Mouse (Mus musculus): ENCODE results near the gene Eps8l1. TPM values are rescaled to one million over a fixed set of nuclear protein-coding genes. Genes with fewer than 3 reads are reported as not detected.
A peak's percentile ranks its signal among the peaks of the same experiment; 100 is the strongest.

Gene Eps8l1
- polyA plus RNA-seq, 1 experiment from 2014 or later, result 13.6 TPM

DNA sequence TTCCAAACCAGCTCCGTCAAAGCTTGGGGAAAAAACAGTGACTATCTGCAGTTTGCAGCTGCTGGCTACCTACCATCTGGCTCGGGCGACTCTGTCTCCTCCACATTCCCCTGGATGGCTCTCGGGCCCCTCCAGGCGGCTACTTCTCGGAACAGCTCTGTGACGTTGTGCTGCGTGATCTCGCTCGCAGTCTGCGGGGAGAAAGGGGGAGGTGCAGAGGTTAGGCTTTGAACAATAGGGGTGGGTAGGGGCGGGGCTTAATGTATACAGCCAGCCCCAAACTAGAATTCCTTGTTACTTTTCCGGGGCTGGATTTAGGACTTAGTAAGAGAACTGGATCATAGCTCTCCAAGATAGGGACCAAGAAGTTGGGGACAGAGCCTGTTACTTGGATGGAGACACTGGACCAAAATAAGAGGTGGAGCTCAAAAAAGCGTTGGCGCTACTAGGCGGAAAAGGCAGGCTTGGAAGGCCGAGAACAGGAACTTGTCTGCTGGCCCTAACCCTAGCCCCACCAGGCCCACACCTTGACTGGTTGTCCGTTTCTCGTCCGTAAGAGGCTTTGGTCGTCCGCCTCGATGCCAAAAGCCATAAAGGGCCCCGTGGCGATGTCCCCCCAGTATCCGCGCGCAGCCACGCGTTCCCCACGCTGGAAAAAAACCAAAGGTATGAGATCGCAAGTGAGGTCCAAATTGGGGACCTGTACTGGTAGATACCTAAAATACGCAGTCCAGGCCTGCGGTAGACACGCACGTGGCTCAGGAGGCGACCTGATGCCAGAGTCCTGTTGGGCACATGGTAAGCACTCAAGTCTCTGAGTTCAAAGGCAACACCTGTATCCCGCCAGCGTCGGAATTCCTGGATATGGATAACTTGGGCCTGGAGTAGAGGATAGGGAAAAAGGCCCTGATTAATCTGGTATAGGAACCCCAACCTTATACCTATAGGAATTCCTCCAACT is 66.1 kb downstream of the Eps8l1 start:
- WGBS, result 21% methylated on average over 40 of the region's 40 CpGs
- TF ChIP-seq CTCF (IDR thresholded peaks at IDR 0.05; ENCODE audit: low read depth), result peak; percentile 82
- peak; percentile 97 for DNase-seq

GRCm38 (mm10) chr7:4527302-4527689 is 66.8 kb downstream of the Eps8l1 start:
- no peak overlapping the region for H3K9ac ChIP-seq
- H3K36me3 ChIP-seq (ENCODE audit: insufficient read depth), result no peaks in the 10 kb centered on the region
- H3K27me3 ChIP-seq (ENCODE audit: insufficient read depth, low read length), result peaks cover 10% of the 10 kb centered on the region
- H3K4me1 ChIP-seq (ENCODE audit: insufficient read depth), result no peaks in the 10 kb centered on the region
- no peaks in the 10 kb centered on the region for H3K9me3 ChIP-seq (ENCODE audit: low read depth, low read length)
- H3K27ac ChIP-seq (ENCODE audit: low read depth), result no peak overlapping the region
- 49% methylated on average over 18 of the region's 18 CpGs for WGBS
- H3K4me2 ChIP-seq, result peak overlapping the region; percentile 69
- TF ChIP-seq CTCF (IDR thresholded peaks at IDR 0.05; ENCODE audit: low read depth), result no peak
- H3K4me3 ChIP-seq (ENCODE audit: low read depth, low read length), result peak overlapping the region; percentile 30; the same call in 1 of the 2 replicates
- DNase-seq (no peak), ATAC-seq (ENCODE audit: insufficient read depth) (no peak)

More for the DNA sequence above, 66.1 kb downstream of the Eps8l1 start:
- Histone ChIP-seq H3K4me1 (ENCODE audit: insufficient read depth) (no peaks in the 10 kb centered on the region), H3K36me3 (ENCODE audit: insufficient read depth) (no peaks in the 10 kb centered on the region), H3K4me3 (ENCODE audit: low read depth, low read length) (peak overlapping the region; percentile 30), H3K27me3 (ENCODE audit: insufficient read depth, low read length) (peaks cover 10% of the 10 kb centered on the region), H3K27ac (ENCODE audit: low read depth) (peak overlapping the region; percentile 61; the same call in 1 of the 2 replicates), H3K9me3 (ENCODE audit: low read depth, low read length) (no peaks in the 10 kb centered on the region), H3K4me2 (peak overlapping the region; percentile 69), H3K9ac (peak overlapping the region; percentile 52)
- peak; percentile 94 for ATAC-seq (ENCODE audit: insufficient read depth)

Small RNA genes within 50 kb of the gene (microRNA-seq; reads per million reads assigned to microRNA genes)
- not detected for gene Gm24605 (ENCODE audit: borderline number of aligned reads)

Other genes starting within 250 kb of the Eps8l1 start
- gene Lilra5, start 222.9 kb upstream of the Eps8l1 start, polyA plus RNA-seq (2014; fragmentation: Nextera tagmentation; extraction: Ambion mirVana), result not detected in 2 replicates
- gene Ncr1, start 123.0 kb upstream of the Eps8l1 start, polyA plus RNA-seq (2014; fragmentation: Nextera tagmentation; extraction: Ambion mirVana), result not detected in 2 replicates
- 0.39 and 0.97 TPM in 2 replicates for gene Gp6, start 62.9 kb upstream of the Eps8l1 start, polyA plus RNA-seq (2014; fragmentation: Nextera tagmentation; extraction: Ambion mirVana)
- gene Rdh13, start 15.0 kb upstream of the Eps8l1 start, polyA plus RNA-seq (2014; fragmentation: Nextera tagmentation; extraction: Ambion mirVana), result 25.9 and 27.3 TPM in 2 replicates
- 54.3 TPM in 2 replicates for gene Ppp1r12c, start 41.0 kb downstream of the Eps8l1 start, polyA plus RNA-seq (2014; fragmentation: Nextera tagmentation; extraction: Ambion mirVana)
- gene Tnnt1, start 55.7 kb downstream of the Eps8l1 start, polyA plus RNA-seq (2014; fragmentation: Nextera tagmentation; extraction: Ambion mirVana), result 6.3 and 15.4 TPM in 2 replicates
- 5.3 and 47.0 TPM in 2 replicates for gene Tnni3, start 63.6 kb downstream of the Eps8l1 start, polyA plus RNA-seq (2014; fragmentation: Nextera tagmentation; extraction: Ambion mirVana)
- 0.87 and 1.2 TPM in 2 replicates for gene Dnaaf3, start 71.8 kb downstream of the Eps8l1 start, polyA plus RNA-seq (2014; fragmentation: Nextera tagmentation; extraction: Ambion mirVana)
- 3.9 and 4.9 TPM in 2 replicates for gene Syt5, start 86.9 kb downstream of the Eps8l1 start, polyA plus RNA-seq (2014; fragmentation: Nextera tagmentation; extraction: Ambion mirVana)
- gene Ptprh, start 143.4 kb downstream of the Eps8l1 start, polyA plus RNA-seq (2014; fragmentation: Nextera tagmentation; extraction: Ambion mirVana), result not detected in 2 replicates
- gene Tmem86b, start 170.7 kb downstream of the Eps8l1 start, polyA plus RNA-seq (2014; fragmentation: Nextera tagmentation; extraction: Ambion mirVana), result 1.0 and 1.3 TPM in 2 replicates
- 7.6 and 7.8 TPM in 2 replicates for gene Ppp6r1, start 198.3 kb downstream of the Eps8l1 start, polyA plus RNA-seq (2014; fragmentation: Nextera tagmentation; extraction: Ambion mirVana)
- gene Hspbp1, start 224.4 kb downstream of the Eps8l1 start, polyA plus RNA-seq (2014; fragmentation: Nextera tagmentation; extraction: Ambion mirVana), result 94.0 and 98.5 TPM in 2 replicates
- 1.4 and 1.6 TPM in 2 replicates for gene Brsk1, start 229.9 kb downstream of the Eps8l1 start, polyA plus RNA-seq (2014; fragmentation: Nextera tagmentation; extraction: Ambion mirVana)

Data from lung, embryonic 14.5 days (tissue).